Mouse (Mus musculus): ENCODE data around the gene Tor1b.

DNA sequence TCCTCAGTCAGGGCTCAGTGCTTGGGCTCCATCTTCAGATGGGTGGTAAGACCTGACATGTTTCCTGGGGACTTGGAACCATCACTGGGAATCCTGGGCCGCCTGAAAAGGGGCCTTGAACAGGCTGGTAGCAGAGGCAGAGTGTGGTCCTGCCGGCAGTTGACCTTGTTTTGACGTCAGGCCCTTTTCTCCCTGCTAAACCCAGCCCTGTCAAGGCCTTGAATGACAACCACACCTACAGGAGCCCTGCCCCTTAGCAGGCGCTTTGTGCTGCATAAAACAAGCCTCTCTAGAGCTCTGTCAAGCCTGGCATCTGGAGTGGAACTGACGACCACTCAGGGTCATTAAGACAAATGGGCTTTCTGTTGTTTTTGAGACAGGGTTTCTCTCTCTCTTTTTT lies 7.1 kb downstream of the Tor1b start:
- TF ChIP-seq NELFE (IDR thresholded peaks at IDR 0.05; ENCODE audit: low read depth, low read length), result no peak
- no peak for TF ChIP-seq CTCF (IDR thresholded peaks at IDR 0.05 in 2 of 3, conservative IDR thresholded peaks at IDR 0.05 in 1 of 3; ENCODE audit: control insufficient read depth in 1 of 3, insufficient read depth in 1 of 3, low read depth in 2 of 3, low read length in 3 of 3, poor library complexity in 1 of 3, severe bottlenecking in 1 of 3)
